Mouse (Mus musculus) lung, adult 2 months (tissue): ENCODE data around the gene Pnp2.

Experiments
- CTCF ChIP-seq: fragments of 200-500 bp; IDR thresholded peaks from 2 replicates; pipeline ENCODE4 v1.5.1; 2011; ENCODE audit warnings: mild to moderate bottlenecking, low read length, control low read depth; ENCODE audit not compliant: insufficient read depth
- POLR2A ChIP-seq: fragments of 200-500 bp; IDR thresholded peaks from 2 replicates; pipeline ENCODE4 v1.6.1; 2011; ENCODE audit warnings: low read depth, mild to moderate bottlenecking, control low read depth, low read length, borderline replicate concordance; ENCODE audit errors: extremely low read depth

DNA sequence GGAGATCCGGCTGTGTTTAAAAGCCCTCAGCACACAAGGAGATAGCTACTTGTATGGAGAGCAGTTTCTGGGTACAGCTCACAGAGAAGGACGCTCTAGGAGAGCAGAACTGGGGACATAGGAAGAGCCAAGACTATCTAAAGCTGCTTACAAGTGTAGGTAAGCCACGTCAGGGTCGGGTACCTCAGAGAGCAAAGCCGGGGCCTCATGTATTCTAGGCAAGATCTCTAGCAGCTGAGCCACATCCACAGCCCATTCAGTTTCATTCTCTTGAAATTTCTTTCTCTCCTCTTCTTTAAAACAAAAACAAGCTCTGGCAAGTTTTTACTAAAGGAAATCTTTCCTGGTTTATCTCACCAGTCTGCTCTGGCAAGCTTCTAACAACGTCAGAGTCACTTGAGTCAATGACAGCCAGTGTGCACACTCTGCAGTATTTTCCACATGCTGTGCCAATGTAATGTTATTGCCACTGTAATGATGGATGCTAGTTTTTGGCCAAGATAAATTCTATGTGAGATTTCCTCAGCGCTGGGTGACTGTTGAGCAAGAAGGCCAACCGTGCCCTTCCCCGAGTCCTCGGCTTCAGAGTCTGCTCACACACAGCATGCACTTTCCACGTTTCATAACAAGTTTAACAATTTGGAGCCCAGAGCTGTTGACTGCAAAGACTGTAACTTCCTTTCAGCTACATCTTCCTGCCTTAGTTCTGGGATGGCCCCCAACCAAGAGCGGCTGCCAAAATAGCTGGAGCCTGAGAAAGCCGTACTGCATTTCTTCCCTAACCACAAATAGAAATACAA lies 52.3 kb downstream of the Pnp2 start:
- TF ChIP-seq POLR2A (no peak), CTCF (no peak)
